Mouse (Mus musculus): ENCODE measurements around the gene Rac3. TPM values are rescaled to one million over a fixed set of nuclear protein-coding genes. Genes with fewer than 3 reads are reported as not detected.
"Not testable (repeated sequence)": the region's sequence is repeated elsewhere in the genome, so short reads cannot be mapped to it uniquely, and the experiment has no call there.

Rac3 gene
- polyA plus RNA-seq, 1 experiment from 2014 or later = 10.0 TPM

GRCm38 (mm10) chr11:120736424-120736823 lies 15.2 kb downstream of the Rac3 start:
- ATAC-seq (no peak), DNase-seq (ENCODE audit: low read depth, low spot score) (no peak)
- no peak for TF ChIP-seq CTCF (IDR thresholded peaks at IDR 0.05)
- in situ Hi-C loops (cut with MboI; ENCODE audit: low pct_unique_long_range_greater_than_20kb) = no loop called here
- no peaks in the 10 kb centered on the region for H3K27me3 ChIP-seq
- ChIA-PET POLR2A (no interaction called here), CTCF (no interaction called here)

GRCm38 (mm10) chr11:120740981-120741380 lies 19.7 kb downstream of the Rac3 start:
- POLR2A ChIA-PET = no interaction called here
- ATAC-seq (no peak), DNase-seq (ENCODE audit: low read depth, low spot score) (no peak)
- no peaks in the 10 kb centered on the region for H3K27me3 ChIP-seq
- no peak for TF ChIP-seq CTCF (IDR thresholded peaks at IDR 0.05)
- CTCF ChIA-PET = interaction anchor here (1.3 kb wide), 1 partner anchor 9 kb away, joined by 3 read pairs; no protein-coding TSS in a partner anchor
- in situ Hi-C loops (cut with MboI; ENCODE audit: low pct_unique_long_range_greater_than_20kb) = no loop called here

- no peak for ATAC-seq
- DNase-seq (ENCODE audit: low read depth, low spot score) = no peak
Observed at GRCm38 (mm10) chr11:120744121-120744701, 22.9 kb downstream of the Rac3 start.

GRCm38 (mm10) chr11:120747974-120748373 lies 26.7 kb downstream of the Rac3 start:
- CTCF ChIA-PET = no interaction called here

More at GRCm38 (mm10) chr11:120744121-120744701, 22.9 kb downstream of the Rac3 start:
- in situ Hi-C loops (cut with MboI; ENCODE audit: low pct_unique_long_range_greater_than_20kb) = no loop called here
- TF ChIP-seq CTCF (IDR thresholded peaks at IDR 0.05) = no peak
- ChIA-PET POLR2A (no interaction called here), CTCF (interaction anchor here (1.5 kb wide), 1 partner anchor 9 kb away, joined by 3 read pairs; no protein-coding TSS in a partner anchor)
- no peaks in the 10 kb centered on the region for H3K27me3 ChIP-seq

GRCm38 (mm10) chr11:120749430-120749829 lies 28.2 kb downstream of the Rac3 start:
- no peak for ATAC-seq

More at GRCm38 (mm10) chr11:120747974-120748373, 26.7 kb downstream of the Rac3 start:
- no peaks in the 10 kb centered on the region for H3K27me3 ChIP-seq
- POLR2A ChIA-PET = no interaction called here
- DNase-seq (ENCODE audit: low read depth, low spot score) (no peak), ATAC-seq (no peak)
- in situ Hi-C loops (cut with MboI; ENCODE audit: low pct_unique_long_range_greater_than_20kb) = no loop called here
- no peak for TF ChIP-seq CTCF (IDR thresholded peaks at IDR 0.05)

GRCm38 (mm10) chr11:120751606-120752005 lies 30.3 kb downstream of the Rac3 start:
- CTCF ChIA-PET = interaction anchor here (3.5 kb wide), 1 partner anchor 25 kb away, joined by 10 read pairs; no protein-coding TSS in a partner anchor
- TF ChIP-seq CTCF (IDR thresholded peaks at IDR 0.05) = no peak
- in situ Hi-C loops (cut with MboI; ENCODE audit: low pct_unique_long_range_greater_than_20kb) = no loop called here
- H3K27me3 ChIP-seq = no peaks in the 10 kb centered on the region
- ATAC-seq (no peak), DNase-seq (ENCODE audit: low read depth, low spot score) (no peak)
- POLR2A ChIA-PET = no interaction called here

More at GRCm38 (mm10) chr11:120749430-120749829, 28.2 kb downstream of the Rac3 start:
- TF ChIP-seq CTCF (IDR thresholded peaks at IDR 0.05) = peak; percentile 65
- in situ Hi-C loops (cut with MboI; ENCODE audit: low pct_unique_long_range_greater_than_20kb) = no loop called here
- H3K27me3 ChIP-seq = no peaks in the 10 kb centered on the region
- POLR2A ChIA-PET = no interaction called here
- no peak for DNase-seq (ENCODE audit: low read depth, low spot score)
- CTCF ChIA-PET = interaction anchor here (1.2 to 3.5 kb wide), 2 partner anchors 8 to 27 kb away, joined by 3 to 10 read pairs; no protein-coding TSS in a partner anchor

- ChIA-PET CTCF (interaction anchor here (1.1 to 2.9 kb wide), 2 partner anchors 15 to 16 kb away, joined by 3 to 10 read pairs; no protein-coding TSS in a partner anchor), POLR2A (no interaction called here)
- TF ChIP-seq CTCF (IDR thresholded peaks at IDR 0.05) = no peak
- H3K27me3 ChIP-seq = no peaks in the 10 kb centered on the region
- DNase-seq (ENCODE audit: low read depth, low spot score) (no peak), ATAC-seq (no peak)
- in situ Hi-C loops (cut with MboI; ENCODE audit: low pct_unique_long_range_greater_than_20kb) = no loop called here
Observed at GRCm38 (mm10) chr11:120760236-120760635, 39.0 kb downstream of the Rac3 start.

GRCm38 (mm10) chr11:120761811-120762671 lies 40.8 kb downstream of the Rac3 start:
- DNase-seq (ENCODE audit: low read depth, low spot score) (no peak), ATAC-seq (peak; percentile 35)
- no peak for TF ChIP-seq CTCF (IDR thresholded peaks at IDR 0.05)
- no peaks in the 10 kb centered on the region for H3K27me3 ChIP-seq
- POLR2A ChIA-PET = no interaction called here
- CTCF ChIA-PET = interaction anchor here (1.2 kb wide), 1 partner anchor 14 kb away, joined by 5 read pairs; no protein-coding TSS in a partner anchor
- in situ Hi-C loops (cut with MboI; ENCODE audit: low pct_unique_long_range_greater_than_20kb) = no loop called here

- in situ Hi-C loops (cut with MboI; ENCODE audit: low pct_unique_long_range_greater_than_20kb); H3K27me3 ChIP-seq; CTCF ChIA-PET; POLR2A ChIA-PET; DNase-seq (ENCODE audit: low read depth, low spot score); ATAC-seq: not testable (repeated sequence)
Observed at GRCm38 (mm10) chr11:120762672-120763041, 41.4 kb downstream of the Rac3 start, which contains the start of gene Hmga1b. Gene Hmga1b (plus strand): TSS chr11:120762794.

- in situ Hi-C loops (cut with MboI; ENCODE audit: low pct_unique_long_range_greater_than_20kb); POLR2A ChIA-PET; H3K27me3 ChIP-seq; DNase-seq (ENCODE audit: low read depth, low spot score); CTCF ChIA-PET: not testable (repeated sequence)
- ATAC-seq = peak; percentile 26
Observed at GRCm38 (mm10) chr11:120763121-120763999, 42.1 kb downstream of the Rac3 start.

- ATAC-seq; DNase-seq (ENCODE audit: low read depth, low spot score); H3K27me3 ChIP-seq; POLR2A ChIA-PET: not testable (repeated sequence)
- CTCF ChIA-PET = interaction anchor here (1.4 kb wide), 1 partner anchor 9 kb away, joined by 3 read pairs; no protein-coding TSS in a partner anchor
- in situ Hi-C loops (cut with MboI; ENCODE audit: low pct_unique_long_range_greater_than_20kb) = loop anchor here (5.0 kb wide), 1 partner anchor 115 kb away; no protein-coding TSS in a partner anchor
Observed at GRCm38 (mm10) chr11:120767023-120767422, 45.8 kb downstream of the Rac3 start.
